Mouse (Mus musculus): ENCODE measurements around the gene Mbd4. TPM values are rescaled to one million over a fixed set of nuclear protein-coding genes. Genes with fewer than 3 reads are reported as not detected.

Gene Mbd4
- polyA plus RNA-seq, 1 experiment from 2014 or later, result 10.2 TPM

DNA sequence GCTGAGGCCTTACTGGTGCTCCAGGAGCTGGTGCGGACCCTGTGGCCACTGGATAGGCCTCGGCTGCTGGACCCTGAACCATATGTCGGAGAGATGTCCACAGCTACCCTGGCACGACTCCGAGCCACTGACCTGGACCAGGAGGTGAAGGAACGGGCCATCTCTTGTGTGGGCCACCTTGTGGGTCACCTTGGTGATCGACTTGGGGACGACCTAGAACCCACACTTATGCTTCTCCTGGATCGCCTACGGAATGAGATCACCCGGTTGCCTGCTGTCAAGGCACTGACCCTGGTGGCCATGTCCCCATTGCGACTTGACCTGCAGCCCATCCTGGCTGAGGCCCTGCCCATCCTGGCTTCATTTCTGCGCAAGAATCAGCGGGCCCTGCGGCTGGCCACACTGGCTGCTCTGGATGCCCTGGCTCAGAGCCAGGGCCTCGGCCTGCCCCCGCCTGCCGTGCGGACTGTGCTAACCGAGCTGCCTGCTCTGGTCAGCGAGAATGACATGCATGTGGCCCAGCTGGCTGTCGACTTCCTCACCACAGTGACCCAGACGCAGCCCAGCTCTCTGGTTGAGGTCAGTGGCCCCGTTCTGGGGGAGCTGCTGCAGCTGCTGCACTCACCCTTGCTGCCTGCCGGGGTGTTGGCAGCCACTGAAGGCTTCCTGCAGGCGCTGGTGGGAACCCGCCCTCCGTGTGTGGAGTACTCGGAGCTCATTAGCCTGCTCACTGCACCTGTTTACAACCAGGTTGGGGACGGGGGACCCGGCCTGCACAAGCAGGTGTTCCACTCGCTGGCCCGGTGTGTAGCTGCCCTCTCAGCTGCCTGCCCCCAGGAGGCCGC lies 61.1 kb downstream of the Mbd4 start:
- no peaks in the 10 kb centered on the region for H3K27me3 ChIP-seq (ENCODE audit: control insufficient read depth, insufficient read depth, low read length)
- H3K9me3 ChIP-seq (ENCODE audit: control insufficient read depth, low read length), result no peaks in the 10 kb centered on the region
- no peaks in the 10 kb centered on the region for H3K4me1 ChIP-seq (ENCODE audit: control insufficient read depth, insufficient read depth, low read length)
- H3K9ac ChIP-seq (replicated peaks; ENCODE audit: low read length), result no peak overlapping the region
- ATAC-seq (ENCODE audit: low FRiP score, low TSS enrichment) (no peak), DNase-seq (no peak)
- peaks cover 94% of the 10 kb centered on the region for H3K36me3 ChIP-seq (ENCODE audit: control insufficient read depth, insufficient read depth, low read length)
- no peak overlapping the region for H3K4me3 ChIP-seq (replicated peaks; ENCODE audit: low read depth, low read length)
- WGBS, result 92% methylated on average over 34 of the region's 34 CpGs
- H3K4me2 ChIP-seq (ENCODE audit: low read length), result no peak overlapping the region
- no peak overlapping the region for H3K27ac ChIP-seq (replicated peaks; ENCODE audit: low read depth, low read length)

DNA sequence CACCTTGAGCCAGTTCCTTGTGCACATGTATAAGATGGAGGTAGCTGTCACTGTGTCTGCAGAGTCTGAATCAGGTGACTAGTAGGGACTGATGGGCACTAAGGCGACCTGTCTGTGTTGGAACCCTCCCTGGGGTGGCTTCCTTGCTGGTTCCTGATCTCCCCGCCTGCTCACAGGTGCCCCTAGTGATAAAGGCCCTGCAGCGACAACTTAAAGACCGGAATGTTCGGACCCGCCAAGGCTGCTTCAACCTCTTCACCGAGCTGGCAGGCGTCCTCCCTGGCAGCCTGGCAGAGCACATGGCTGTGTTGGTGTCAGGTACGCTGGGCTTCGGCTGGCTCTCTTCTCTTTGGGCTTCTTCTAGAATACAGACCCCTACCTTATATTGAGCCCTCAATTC lies 62.2 kb downstream of the Mbd4 start:
- no peaks in the 10 kb centered on the region for H3K4me1 ChIP-seq (ENCODE audit: control insufficient read depth, insufficient read depth, low read length)
- H3K27ac ChIP-seq (replicated peaks; ENCODE audit: low read depth, low read length), result no peak overlapping the region
- 85% methylated on average over 10 of the region's 10 CpGs for WGBS
- ATAC-seq (ENCODE audit: low FRiP score, low TSS enrichment), result no peak
- DNase-seq, result no peak
- H3K4me2 ChIP-seq (ENCODE audit: low read length), result no peak overlapping the region
- no peaks in the 10 kb centered on the region for H3K9me3 ChIP-seq (ENCODE audit: control insufficient read depth, low read length)
- H3K4me3 ChIP-seq (replicated peaks; ENCODE audit: low read depth, low read length), result no peak overlapping the region
- H3K9ac ChIP-seq (replicated peaks; ENCODE audit: low read length), result no peak overlapping the region
- H3K36me3 ChIP-seq (ENCODE audit: control insufficient read depth, insufficient read depth, low read length), result peaks cover 94% of the 10 kb centered on the region
- H3K27me3 ChIP-seq (ENCODE audit: control insufficient read depth, insufficient read depth, low read length), result no peaks in the 10 kb centered on the region

Other genes with a start within 250 kb of the Mbd4 start
- gene Raf1, start 176.7 kb downstream of the Mbd4 start, polyA plus RNA-seq (2014; fragmentation: Nextera tagmentation; extraction: Ambion mirVana), result 148 and 179 TPM in 2 replicates
- 0.66 and 1.4 TPM in 2 replicates for gene Tmem40, start 91.0 kb downstream of the Mbd4 start, polyA plus RNA-seq (2014; fragmentation: Nextera tagmentation; extraction: Ambion mirVana)
- gene Cand2, start 78.8 kb downstream of the Mbd4 start, polyA plus RNA-seq (2014; fragmentation: Nextera tagmentation; extraction: Ambion mirVana), result 9.0 and 12.6 TPM in 2 replicates
- gene Rpl32, start 44.6 kb downstream of the Mbd4 start, polyA plus RNA-seq (2014; fragmentation: Nextera tagmentation; extraction: Ambion mirVana), result 1,221 and 1,292 TPM in 2 replicates
- 2.5 and 3.2 TPM in 2 replicates for gene Efcab12, start 15.0 kb downstream of the Mbd4 start, polyA plus RNA-seq (2014; fragmentation: Nextera tagmentation; extraction: Ambion mirVana)
- 19.1 and 28.1 TPM in 2 replicates for gene Ift122, start 99 bp upstream of the Mbd4 start, polyA plus RNA-seq (2014; fragmentation: Nextera tagmentation; extraction: Ambion mirVana)
- gene Rho, start 78.4 kb upstream of the Mbd4 start, polyA plus RNA-seq (2014; fragmentation: Nextera tagmentation; extraction: Ambion mirVana), result 0.07 and 0.59 TPM in 2 replicates
- gene H1foo, start 91.6 kb upstream of the Mbd4 start, polyA plus RNA-seq (2014; fragmentation: Nextera tagmentation; extraction: Ambion mirVana), result not detected in 2 replicates
- gene Plxnd1, start 141.6 kb upstream of the Mbd4 start, polyA plus RNA-seq (2014; fragmentation: Nextera tagmentation; extraction: Ambion mirVana), result 3.9 and 9.0 TPM in 2 replicates

All from midbrain, embryonic 14.5 days (tissue).